Mouse (Mus musculus) hindlimb bud, embryonic 11.5 days (tissue): ENCODE data around the gene Ntrk3.

ENCODE experiments used
- DNase-seq: peaks from one replicate; pipeline ENCODE4 v3.0.0-alpha.2; 2012; ENCODE audit warnings: low read depth, low spot score; ENCODE audit errors: extremely low spot score

Ntrk3 gene

DNA sequence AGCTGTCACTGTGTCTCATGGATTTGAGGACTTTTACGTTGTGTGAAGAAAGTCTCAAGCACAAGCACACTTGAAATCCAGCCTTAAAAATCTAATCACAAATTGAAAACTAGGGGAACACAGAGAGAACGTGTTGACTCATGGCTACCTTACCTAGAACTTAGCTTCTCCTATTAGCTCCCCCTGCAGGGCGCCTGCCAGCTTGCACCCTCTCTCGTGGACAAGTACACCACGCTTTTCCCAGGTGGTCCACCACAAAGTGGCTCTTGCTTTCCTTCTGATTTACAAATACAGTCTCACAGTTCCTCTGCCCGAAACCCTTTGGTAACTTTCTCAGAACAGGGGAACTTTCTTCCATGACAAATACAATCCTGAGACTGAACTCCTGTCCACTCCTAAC, 94.1 kb downstream of the Ntrk3 start:
- no peak for DNase-seq

DNA sequence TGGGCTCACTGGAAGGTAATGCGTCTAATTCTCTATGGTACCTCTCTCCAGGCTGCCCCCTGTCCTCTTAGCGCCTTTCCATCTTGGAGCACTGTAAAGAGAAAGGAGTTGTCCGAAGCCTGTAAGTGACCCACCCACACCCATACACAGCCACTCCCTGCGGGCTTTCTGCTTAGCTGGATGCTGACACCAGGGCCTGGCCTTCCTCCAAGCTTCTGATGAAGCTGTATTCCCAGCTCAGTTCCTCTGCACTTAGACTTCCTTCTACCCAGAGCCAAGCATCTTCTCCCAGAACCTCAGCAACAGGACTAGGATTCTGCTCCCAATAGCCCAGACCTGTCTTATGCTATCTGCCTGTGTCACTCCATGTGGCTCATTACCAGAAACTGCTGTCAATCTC, 114.1 kb downstream of the Ntrk3 start:
- DNase-seq, result no peak

DNA sequence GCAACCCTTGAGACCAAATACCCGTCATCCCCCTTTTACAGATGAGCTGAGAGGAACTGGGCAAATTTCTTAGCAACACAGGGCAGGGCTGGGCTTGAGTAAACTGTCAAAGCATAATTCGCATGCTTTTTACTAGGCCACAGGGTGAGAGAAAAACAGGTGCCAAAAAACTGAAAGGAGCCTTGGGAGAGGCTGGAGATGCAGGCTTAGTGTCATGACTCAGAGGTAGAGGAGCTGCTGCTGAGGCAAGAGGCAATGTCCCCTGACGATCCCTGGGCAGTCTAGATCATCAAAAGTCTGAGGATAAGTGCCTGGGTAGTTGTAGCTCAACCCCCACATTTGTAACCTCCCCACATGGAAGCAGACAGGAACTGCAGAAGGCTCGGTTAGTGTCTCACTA, 116.7 kb downstream of the Ntrk3 start:
- no peak for DNase-seq

DNA sequence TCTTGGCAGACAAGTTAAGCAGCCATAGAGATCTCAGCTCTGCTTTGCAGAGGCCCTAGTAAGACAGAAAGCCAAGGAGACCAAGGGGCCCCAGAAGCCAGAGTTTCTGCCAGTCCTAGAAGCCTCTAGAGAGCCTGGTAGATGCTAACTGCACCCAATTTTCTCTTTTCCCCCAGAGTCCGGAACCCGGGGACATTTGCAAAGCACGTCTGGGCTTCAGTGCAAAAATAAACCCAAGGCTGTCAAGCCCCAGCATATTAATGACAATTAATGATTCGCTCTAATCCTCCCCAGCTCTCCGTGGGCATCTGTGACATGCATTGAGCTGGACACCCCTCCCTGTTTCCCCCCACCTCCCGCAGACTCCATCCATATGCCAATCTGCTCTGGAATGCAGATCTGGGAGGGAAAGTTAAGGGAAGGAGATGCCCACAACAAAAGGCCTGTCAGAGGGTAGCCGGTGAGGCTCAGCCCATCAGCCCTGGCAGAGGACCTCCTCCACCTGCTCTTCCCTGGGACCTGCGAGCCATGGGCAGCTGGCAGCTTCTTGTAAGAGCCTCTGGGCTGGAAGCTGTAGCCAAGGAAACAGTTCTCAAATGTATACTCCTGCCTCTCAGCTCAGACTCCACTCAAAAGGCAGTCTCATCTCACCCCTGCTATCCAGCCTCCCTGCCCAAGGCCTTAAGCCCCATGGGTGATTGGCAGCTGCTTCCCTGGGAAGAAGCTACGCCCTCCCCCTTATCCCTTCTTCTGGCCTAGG, 117.8 kb downstream of the Ntrk3 start:
- no peak for DNase-seq

DNA sequence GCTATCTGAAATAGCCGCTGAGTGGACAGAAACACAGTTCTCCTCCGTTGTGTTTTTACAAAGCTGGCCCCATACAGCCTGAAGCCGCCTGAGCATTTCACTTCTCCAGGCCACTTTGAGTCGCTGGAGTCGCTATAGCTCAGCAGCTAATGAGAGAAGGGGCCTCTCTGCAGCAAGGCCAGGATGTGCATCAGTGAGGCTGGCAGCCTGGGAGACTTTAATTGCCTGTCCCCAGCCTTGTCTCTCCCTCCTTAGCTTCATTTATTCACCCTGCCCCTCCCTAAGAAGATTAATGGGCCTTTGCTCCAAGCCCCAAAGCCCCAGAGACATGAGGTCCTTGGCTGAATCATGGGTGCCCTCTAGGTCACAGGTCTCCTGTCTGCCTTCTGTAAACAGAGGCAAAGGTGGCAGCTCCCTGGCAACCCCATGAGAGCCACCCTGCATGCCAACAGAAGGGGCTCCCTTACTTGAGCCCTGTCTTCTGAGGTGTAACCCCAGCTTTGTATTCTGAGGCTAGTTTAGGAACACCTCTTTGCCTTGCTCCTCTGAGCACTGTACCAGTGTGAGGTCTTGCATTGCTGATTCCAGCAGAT, 132.2 kb downstream of the Ntrk3 start:
- DNase-seq, result no peak

DNA sequence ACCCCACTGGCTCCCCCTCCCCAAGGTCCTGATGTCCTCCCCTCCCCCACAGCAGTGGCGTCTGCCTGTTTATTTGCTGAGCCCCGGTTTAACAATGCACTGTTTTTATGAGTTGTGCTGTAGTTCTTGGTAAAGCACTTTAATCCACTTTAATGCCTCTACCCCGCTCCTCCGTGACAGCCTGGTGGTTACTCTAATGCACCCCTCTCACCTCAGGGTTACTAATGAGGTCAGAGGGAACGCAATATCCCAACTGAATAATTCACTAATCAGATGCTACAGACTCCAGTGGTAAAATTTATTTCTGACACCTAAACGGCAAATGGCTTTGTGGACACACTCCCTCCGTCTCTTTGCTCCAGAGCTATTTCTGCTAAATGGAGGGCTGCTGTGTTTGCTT, 133.9 kb downstream of the Ntrk3 start:
- DNase-seq, result no peak

- no peak for DNase-seq
These were observed 136.0 kb downstream of the Ntrk3 start for GRCm38 (mm10) chr7:78601851-78602250.

- DNase-seq, result no peak
These were observed 136.9 kb downstream of the Ntrk3 start for GRCm38 (mm10) chr7:78600886-78601285.

DNA sequence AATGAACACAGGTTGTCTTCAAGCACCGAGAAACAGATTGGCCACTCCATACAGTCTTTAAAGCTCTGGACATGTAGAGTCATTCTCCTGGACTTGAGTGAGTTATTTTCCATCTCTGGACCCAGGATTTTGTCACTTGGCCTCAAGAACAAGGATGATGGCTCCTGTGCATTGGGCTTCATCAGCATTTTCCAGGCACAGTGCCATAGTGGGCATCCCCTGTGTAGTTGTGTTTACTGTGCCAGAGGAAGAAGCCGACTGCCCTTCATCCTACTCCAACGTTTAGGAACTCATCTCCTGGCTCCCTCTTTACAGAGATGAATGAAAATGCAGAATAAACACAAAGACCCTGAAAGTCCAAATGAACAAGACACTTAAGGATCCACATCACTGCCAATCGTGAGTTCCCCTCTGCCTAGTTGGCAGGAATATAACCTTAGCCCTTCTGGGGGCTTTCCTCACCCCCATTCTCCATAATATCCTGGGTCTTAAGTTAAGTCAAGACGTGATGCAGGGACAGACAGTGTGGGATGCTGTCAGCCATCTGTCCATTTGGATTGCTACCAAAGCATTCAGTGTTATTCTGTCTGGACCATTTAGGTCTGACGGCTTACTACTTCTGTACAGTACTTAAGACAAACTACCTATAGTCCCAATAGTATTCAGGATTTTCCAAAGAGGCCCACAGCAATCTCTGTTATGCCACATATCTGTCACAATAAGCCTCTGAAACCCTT, 137.7 kb downstream of the Ntrk3 start:
- DNase-seq, result no peak

DNA sequence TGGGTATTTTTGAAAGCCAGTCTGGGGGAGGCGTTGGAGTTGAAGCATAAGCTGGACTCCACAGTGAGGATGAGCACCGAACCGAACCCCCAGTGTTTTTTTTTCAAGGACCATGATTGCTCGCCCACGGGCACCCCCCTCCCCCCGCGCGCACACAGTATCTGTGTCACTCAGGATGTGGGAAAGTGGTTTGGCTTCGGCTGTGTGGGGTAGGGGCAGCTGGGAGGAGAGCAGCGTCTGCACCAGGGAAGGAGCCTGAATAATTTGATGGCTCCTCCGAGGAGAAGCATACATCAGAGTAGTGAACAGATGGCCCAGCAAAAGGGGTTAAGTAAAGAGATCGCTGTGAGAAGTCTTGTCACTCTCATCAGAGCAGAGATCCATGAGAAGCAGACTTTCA, 139.7 kb downstream of the Ntrk3 start:
- no peak for DNase-seq

GRCm38 (mm10) chr7:78597251-78598129, 140.3 kb downstream of the Ntrk3 start:
- DNase-seq, result no peak

GRCm38 (mm10) chr7:78596556-78596955, 141.3 kb downstream of the Ntrk3 start:
- DNase-seq, result no peak

DNA sequence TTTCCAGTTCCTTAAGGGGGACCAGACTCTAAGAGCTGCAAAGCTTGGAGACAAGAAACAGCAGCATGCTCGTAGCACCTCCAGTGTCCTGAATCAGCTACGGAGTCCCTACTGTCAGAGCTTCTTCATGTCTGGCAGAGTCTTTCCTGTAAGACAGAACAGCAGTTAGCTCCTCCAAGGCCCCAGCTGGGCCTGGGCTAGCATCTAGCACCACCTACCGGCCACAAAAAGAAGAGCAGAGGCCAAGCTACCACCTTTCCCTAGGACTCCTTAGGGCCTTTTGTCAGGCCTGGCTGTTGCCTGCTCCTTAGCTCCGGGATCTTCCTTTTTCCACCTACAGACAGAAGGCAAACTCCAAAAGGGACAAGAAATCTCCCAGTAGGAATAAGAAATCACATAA, 141.9 kb downstream of the Ntrk3 start:
- peak; percentile 24 for DNase-seq

DNA sequence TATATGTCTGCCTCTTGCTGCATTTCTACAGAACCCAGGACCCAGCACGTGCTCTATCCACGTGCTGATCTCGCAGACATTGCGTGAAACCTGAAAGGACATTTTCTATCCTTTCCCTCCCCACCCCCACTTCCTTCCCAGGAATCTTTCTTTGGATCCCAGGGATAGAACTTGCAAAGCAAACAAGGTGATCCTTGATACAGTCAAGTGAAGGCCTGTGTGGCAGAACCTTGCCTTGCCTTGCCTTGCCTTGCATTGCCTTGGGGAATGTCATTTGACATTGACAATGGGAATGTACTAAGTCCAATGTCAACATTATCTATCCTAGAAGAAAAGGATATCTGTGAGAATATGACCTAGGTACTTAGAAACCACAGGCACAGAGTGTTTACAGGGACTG, 144.9 kb downstream of the Ntrk3 start:
- DNase-seq, result no peak

- no peak for DNase-seq
These were observed 145.6 kb downstream of the Ntrk3 start for GRCm38 (mm10) chr7:78592172-78592571.

DNA sequence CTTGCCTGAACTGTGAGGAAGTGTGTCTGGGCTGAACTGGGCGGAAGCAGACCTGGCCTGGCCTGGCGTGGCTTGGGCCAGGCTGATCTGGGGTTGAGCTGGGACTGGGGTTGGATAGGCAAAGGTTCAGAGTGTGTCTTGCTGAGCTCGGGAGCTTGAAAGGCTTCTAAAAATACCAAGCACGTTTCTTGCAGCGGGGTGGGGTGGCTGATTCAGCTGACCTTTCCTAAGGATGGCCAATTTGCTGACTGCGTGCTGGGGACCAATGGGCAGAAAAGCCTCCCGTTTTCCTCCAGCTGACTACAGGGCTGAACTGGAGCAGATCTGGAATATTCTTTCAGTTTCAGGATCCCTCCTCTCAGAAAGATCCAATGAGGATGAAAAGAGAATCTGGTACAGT, 148.0 kb downstream of the Ntrk3 start:
- DNase-seq, result no peak

GRCm38 (mm10) chr7:78586800-78587199, 151.0 kb downstream of the Ntrk3 start:
- DNase-seq, result no peak

- DNase-seq, result no peak
These were observed 151.9 kb downstream of the Ntrk3 start for GRCm38 (mm10) chr7:78585960-78586359.

- no peak for DNase-seq
These were observed 152.9 kb downstream of the Ntrk3 start for GRCm38 (mm10) chr7:78584936-78585335.

- no peak for DNase-seq
These were observed 153.3 kb downstream of the Ntrk3 start for GRCm38 (mm10) chr7:78584499-78584898.

DNA sequence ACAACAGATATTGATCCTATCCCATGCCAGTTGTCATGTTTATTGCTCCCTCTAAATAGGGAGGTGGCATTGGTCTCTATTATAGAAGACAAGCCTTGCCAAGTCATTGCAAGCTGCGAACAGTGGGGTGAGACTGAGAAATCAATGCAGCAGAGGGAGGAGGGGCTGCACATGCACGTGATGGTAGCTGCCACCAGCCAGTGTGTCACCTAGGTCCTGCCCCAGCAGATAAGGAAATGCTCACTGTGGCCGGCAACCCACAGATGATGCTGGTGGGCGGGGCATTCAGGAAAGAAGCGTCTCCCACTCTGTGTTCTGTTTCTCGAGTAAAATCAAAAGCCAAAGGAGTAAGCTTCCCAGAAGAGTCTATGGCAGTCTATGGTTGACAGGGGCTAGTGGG, 154.1 kb downstream of the Ntrk3 start:
- DNase-seq, result no peak
